ENCODE assay signal across 8 mouse cellular contexts in genomic region chr2:122466901-122467300, GRCm38 (mm10). TPM values are rescaled to one million over a fixed set of nuclear protein-coding genes. Genes with fewer than 3 reads are reported as not detected.
DNase-seq lines count a peak whose midpoint lies in the region; ATAC-seq lines count a peak whose summit lies in the region.

No protein-coding gene starts in this region.

- H3K9ac ChIP-seq in hindbrain, embryonic 14.5 days: peak overlapping the region; percentile 58
- peak overlapping the region; percentile 73 for H3K9ac ChIP-seq in stomach, embryonic 16.5 days (ENCODE audit: low read length)

- no peak for DNase-seq in cerebellum, adult 9-11 months
- peak; percentile 5 for DNase-seq in ovary, postnatal 36 days (ENCODE audit: low spot score)
- DNase-seq in ovary, adult 18-20 months (ENCODE audit: low spot score): no peak
- DNase-seq in hindbrain, embryonic 14.5 days (ENCODE audit: low spot score): peak; percentile 28
- DNase-seq in lung, postnatal 36 days: peak; percentile 3
- no peak for DNase-seq in frontal cortex, postnatal 36 days (ENCODE audit: low spot score in 2 of 2)

- H3K27me3 ChIP-seq in hindbrain, embryonic 14.5 days (ENCODE audit: control insufficient read depth, insufficient read depth, low read length): no peaks in the 10 kb centered on the region
- no peaks in the 10 kb centered on the region for H3K27me3 ChIP-seq in stomach, embryonic 16.5 days (ENCODE audit: control insufficient read depth, insufficient read depth, low read length)

- H3K36me3 ChIP-seq in hindbrain, embryonic 14.5 days (replicated peaks; ENCODE audit: control insufficient read depth, insufficient read depth): no peaks in the 10 kb centered on the region
- H3K36me3 ChIP-seq in stomach, embryonic 16.5 days (ENCODE audit: control insufficient read depth, insufficient read depth, low read length): no peaks in the 10 kb centered on the region

- peak overlapping the region; percentile 86 for H3K4me2 ChIP-seq in hindbrain, embryonic 14.5 days (replicated peaks)
- peak overlapping the region; percentile 98 for H3K4me2 ChIP-seq in stomach, embryonic 16.5 days (ENCODE audit: low read depth, low read length)

- ATAC-seq in cerebellum, adult (ENCODE audit: insufficient number of reproducible peaks, low FRiP score, low TSS enrichment): 0 out of 2 replicates have a peak, but pooled peaks have one; percentile 27
- no peak for ATAC-seq in hindbrain, embryonic 14.5 days (ENCODE audit: low FRiP score)
- no peak for ATAC-seq in stomach, embryonic 16.5 days (ENCODE audit: insufficient read depth, low FRiP score)

- H3K4me1 ChIP-seq in hindbrain, embryonic 14.5 days (replicated peaks; ENCODE audit: control insufficient read depth, insufficient read depth, low read length): peaks cover 6% of the 10 kb centered on the region
- H3K4me1 ChIP-seq in stomach, embryonic 16.5 days (ENCODE audit: control insufficient read depth, insufficient read depth, low read length): no peaks in the 10 kb centered on the region

- H3K27ac ChIP-seq in hindbrain, embryonic 14.5 days: no peak overlapping the region
- H3K27ac ChIP-seq in stomach, embryonic 16.5 days (ENCODE audit: low read length): no peak overlapping the region

- WGBS in hindbrain, embryonic 14.5 days: 29% methylated on average over 11 of the region's 11 CpGs
- 27% methylated on average over 11 of the region's 11 CpGs for WGBS in stomach, embryonic 16.5 days

- no peaks in the 10 kb centered on the region for H3K9me3 ChIP-seq in hindbrain, embryonic 14.5 days (ENCODE audit: control insufficient read depth, low read length)
- no peaks in the 10 kb centered on the region for H3K9me3 ChIP-seq in stomach, embryonic 16.5 days (replicated peaks; ENCODE audit: control insufficient read depth, low read length)

- H3K4me3 ChIP-seq in hindbrain, embryonic 14.5 days (replicated peaks; ENCODE audit: low read length): peak overlapping the region; percentile 41
- H3K4me3 ChIP-seq in stomach, embryonic 16.5 days (replicated peaks; ENCODE audit: low read length): peak overlapping the region; percentile 65

RNA-seq across cellular contexts. Expression of gene Gm14085, which starts 17.8 kb away (rescaled TPM):
- not detected in 2 replicates for polyA plus RNA-seq in hindbrain, embryonic 14.5 days (2014; fragmentation: Nextera tagmentation; extraction: Ambion mirVana)
- polyA plus RNA-seq in stomach, embryonic 16.5 days (2015; fragmentation: Nextera tagmentation; extraction: Ambion mirVana): 0.12 TPM in 1 of 2 replicates, not detected in the other

RNA-seq across cellular contexts. Expression of gene Slc28a2, which starts 40.6 kb away (rescaled TPM):
- 0.07 and 0.09 TPM in 2 replicates for polyA plus RNA-seq in hindbrain, embryonic 14.5 days (2014; fragmentation: Nextera tagmentation; extraction: Ambion mirVana)
- polyA plus RNA-seq in stomach, embryonic 16.5 days (2015; fragmentation: Nextera tagmentation; extraction: Ambion mirVana): 16.7 and 17.7 TPM in 2 replicates

Comparison
In these comparisons a context has a peak if more than half of its experiments do, and no peak if none do; other contexts are left out.
1. DNase-seq: peak in ovary, postnatal 36 days (single experiment), hindbrain, embryonic 14.5 days (single experiment) and lung, postnatal 36 days (single experiment); none in cerebellum, adult 9-11 months (single experiment), ovary, adult 18-20 months (single experiment) and frontal cortex, postnatal 36 days (0 of 2).
2. RNA of gene Slc28a2, which starts 40.6 kb away (polyA plus RNA-seq): 16.7 to 17.7 TPM in stomach, embryonic 16.5 days; 0.07 to 0.09 TPM in hindbrain, embryonic 14.5 days; every median in the first group is over 10 times any median in the second.